9 mouse cellular contexts compared by ENCODE assay signal in the genomic region with DNA sequence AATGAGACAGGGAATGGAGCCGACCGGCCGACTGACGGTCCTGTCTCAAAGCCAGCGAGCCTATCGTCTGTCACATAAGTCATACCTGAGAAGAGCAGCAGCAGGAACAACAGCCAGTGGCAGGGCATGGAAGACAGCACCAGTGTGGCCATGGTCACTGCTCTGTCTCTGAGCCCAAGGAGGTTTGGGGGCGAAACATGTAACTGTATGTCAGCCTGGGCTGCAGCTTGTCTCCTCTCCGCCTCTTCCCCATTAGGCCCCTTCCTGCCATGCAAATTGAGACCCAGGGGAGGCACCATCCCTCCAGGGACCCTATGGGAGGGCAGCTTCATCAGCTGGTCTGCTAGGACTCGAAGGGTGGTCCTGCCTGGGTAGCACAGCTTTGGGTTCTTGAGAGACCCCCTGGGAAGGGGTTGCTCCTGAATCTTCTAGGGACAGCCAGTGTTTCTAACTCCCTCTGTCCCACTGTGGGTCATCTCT. TPM values are rescaled to one million over a fixed set of nuclear protein-coding genes. Genes with fewer than 3 reads are reported as not detected.
DNase-seq lines count a peak whose midpoint lies in the region; ATAC-seq and TF ChIP-seq lines count a peak whose summit lies in the region.
"Had no signal": no experiment of that assay in that cellular context is flagged by ENCODE, and none has a peak within 500 bp of the region (broad histone marks: within the 10 kb centered on the region; RNA-seq: fewer than 3 reads in every experiment).

TSS of gene Cd79b (minus strand) at position 430 of the 480 bp plus-strand sequence.

- H3K36me3 ChIP-seq in lung, embryonic 16.5 days (ENCODE audit: control insufficient read depth, insufficient read depth, low read length): no peaks in the 10 kb centered on the region
- no peaks in the 10 kb centered on the region for H3K36me3 ChIP-seq in stomach, embryonic 16.5 days (ENCODE audit: control insufficient read depth, insufficient read depth, low read length)

- 67% methylated on average over 9 of the region's 9 CpGs for WGBS in lung, adult 2 months
- 64% methylated on average over 9 of the region's 9 CpGs for WGBS in lung, embryonic 16.5 days
- 62% methylated on average over 9 of the region's 9 CpGs for WGBS in stomach, embryonic 16.5 days

- no peak for DNase-seq in lung, adult 2 months
- DNase-seq in lung, postnatal 14 days: no peak
- DNase-seq in urinary bladder, postnatal 10 days (ENCODE audit: low spot score): no peak
- DNase-seq in gastrocnemius, adult 18-20 months (ENCODE audit: low spot score): no peak

- no peak for TF ChIP-seq CTCF in lung, adult 2 months (IDR thresholded peaks at IDR 0.05; ENCODE audit: insufficient read depth, low read length)

- ATAC-seq in granulocyte monocyte progenitor cell, adult 5-6 weeks (replicated peaks; ENCODE audit: poor library complexity, severe bottlenecking): peak; percentile 30
- ATAC-seq in lung, embryonic 16.5 days (ENCODE audit: low read depth): no peak
- no peak for ATAC-seq in stomach, embryonic 16.5 days (ENCODE audit: insufficient read depth, low FRiP score)

- peak within 1 kb of the TSS; percentile 46 for H3K4me3 ChIP-seq in lung, adult 2 months (replicated peaks; ENCODE audit: extremely low read depth, low read depth, low read length)
- H3K4me3 ChIP-seq in lung, embryonic 16.5 days (ENCODE audit: low read length): no peak within 1 kb of the TSS; the same call in 1 of the 2 replicates
- H3K4me3 ChIP-seq in stomach, embryonic 16.5 days (replicated peaks; ENCODE audit: low read length): 0 out of 2 replicates have a peak within 1 kb of the TSS, but pooled peaks have one; percentile 6
- H3K4me3 ChIP-seq: erythroblast, embryonic 14.5 days; heart, adult 2 months had no signal

- H3K27me3 ChIP-seq in lung, embryonic 16.5 days (ENCODE audit: control insufficient read depth, insufficient read depth, low read depth, low read length): no peaks in the 10 kb centered on the region
- no peaks in the 10 kb centered on the region for H3K27me3 ChIP-seq in stomach, embryonic 16.5 days (ENCODE audit: control insufficient read depth, insufficient read depth, low read length)

- H3K9me3 ChIP-seq in lung, embryonic 16.5 days (ENCODE audit: control insufficient read depth, low read length): no peaks in the 10 kb centered on the region
- no peaks in the 10 kb centered on the region for H3K9me3 ChIP-seq in stomach, embryonic 16.5 days (replicated peaks; ENCODE audit: control insufficient read depth, low read length)

- peak within 1 kb of the TSS; percentile 35; the same call in 1 of the 2 replicates for H3K9ac ChIP-seq in lung, embryonic 16.5 days (ENCODE audit: low read length)
- no peak within 1 kb of the TSS for H3K9ac ChIP-seq in stomach, embryonic 16.5 days (ENCODE audit: low read length)

- H3K4me2 ChIP-seq in lung, embryonic 16.5 days (ENCODE audit: low read depth, low read length): peak within 1 kb of the TSS; percentile 15; the same call in 1 of the 2 replicates
- no peak within 1 kb of the TSS for H3K4me2 ChIP-seq in stomach, embryonic 16.5 days (ENCODE audit: low read depth, low read length)

- peak within 1 kb of the TSS; percentile 38; the same call in 1 of the 2 replicates for H3K27ac ChIP-seq in lung, embryonic 16.5 days (ENCODE audit: low read length)
- no peak within 1 kb of the TSS; the same call in 1 of the 2 replicates for H3K27ac ChIP-seq in stomach, embryonic 16.5 days (ENCODE audit: low read length)
- H3K27ac ChIP-seq: heart, adult 2 months had no signal

- peaks cover 5% of the 10 kb centered on the region; the same call in 1 of the 2 replicates for H3K4me1 ChIP-seq in lung, adult 2 months (ENCODE audit: control insufficient read depth, insufficient read depth, low read length)
- peaks cover 3% of the 10 kb centered on the region; the same call in 1 of the 2 replicates for H3K4me1 ChIP-seq in lung, embryonic 16.5 days (replicated peaks; ENCODE audit: control insufficient read depth, insufficient read depth, low read length)
- H3K4me1 ChIP-seq in stomach, embryonic 16.5 days (ENCODE audit: control insufficient read depth, insufficient read depth, low read length): peaks cover 5% of the 10 kb centered on the region; the same call in 1 of the 2 replicates

- peak; percentile 57; the same call in 1 of the 2 replicates for TF ChIP-seq POLR2A in lung, adult 2 months (IDR thresholded peaks at IDR 0.05; ENCODE audit: borderline replicate concordance, extremely low read depth, low read depth, low read length)

RNA-seq across cellular contexts. Expression of gene Cd79b, which starts in this region (rescaled TPM):
- polyA plus RNA-seq in lung, adult 2 months (2012; rRNA removed): 25.7 and 45.9 TPM in 2 replicates
- total RNA-seq in granulocyte monocyte progenitor cell, adult 5-6 weeks (2014; fragmentation: Nextera tagmentation): 52.9 and 54.1 TPM in 2 replicates
- 23.8 and 31.5 TPM in 2 replicates for total RNA-seq in granulocyte monocyte progenitor cell, adult 5-6 weeks (2017)
- polyA plus RNA-seq in lung, embryonic 16.5 days (2015; fragmentation: Nextera tagmentation; extraction: Ambion mirVana): 4.7 and 6.8 TPM in 2 replicates
- 3.5 and 3.6 TPM in 2 replicates for polyA plus RNA-seq in stomach, embryonic 16.5 days (2015; fragmentation: Nextera tagmentation; extraction: Ambion mirVana)
- under 1 TPM; 0.18 to 0.33 TPM for total RNA-seq in gastrocnemius, adult 18-20 months (2021)

Comparison
In these comparisons a context has a peak if more than half of its experiments do, and no peak if none do; other contexts are left out.
1. RNA of gene Cd79b (total RNA-seq): 23.8 to 54.1 TPM in granulocyte monocyte progenitor cell, adult 5-6 weeks; 0.18 to 0.33 TPM in gastrocnemius, adult 18-20 months; every median in the first group is over 10 times any median in the second.